Mouse (Mus musculus) fibroblast of lung, adult 2 months (primary cell): ENCODE data around the gene Sod2.
"Not testable (repeated sequence)": the region's sequence is repeated elsewhere in the genome, so short reads cannot be mapped to it uniquely, and the experiment has no call there.

ENCODE experiments used
- DNase-seq: peaks from one replicate; pipeline ENCODE4 v3.0.0-alpha.2; 2011; ENCODE audit warnings: low read depth

Sod2 gene

GRCm38 (mm10) chr17:13006546-13006945 is at the start of gene Sod2:
Sod2 (plus strand) TSS chr17:13006846.
- not testable (repeated sequence) for DNase-seq

- not testable (repeated sequence) for DNase-seq
Measured at GRCm38 (mm10) chr17:12959377-12959776, 47.3 kb upstream of the Sod2 start.

GRCm38 (mm10) chr17:12960331-12960873 is 46.2 kb upstream of the Sod2 start, which contains the start of gene Acat2:
Acat2 (minus strand) TSS chr17:12960747.
- DNase-seq = peak; percentile 88

GRCm38 (mm10) chr17:12963476-12963875 is 43.2 kb upstream of the Sod2 start:
- DNase-seq = no peak

- no peak for DNase-seq
Measured at GRCm38 (mm10) chr17:12967173-12967572, 39.5 kb upstream of the Sod2 start.

GRCm38 (mm10) chr17:12973851-12974250 is 32.8 kb upstream of the Sod2 start:
- DNase-seq = no peak

GRCm38 (mm10) chr17:12978546-12978945 is 28.1 kb upstream of the Sod2 start:
- no peak for DNase-seq

- no peak for DNase-seq
Measured at GRCm38 (mm10) chr17:12983988-12984387, 22.7 kb upstream of the Sod2 start.

- DNase-seq = not testable (repeated sequence)
Measured at GRCm38 (mm10) chr17:12988096-12988495, 18.6 kb upstream of the Sod2 start.

- DNase-seq = no peak
Measured at GRCm38 (mm10) chr17:12990567-12991145, 16.0 kb upstream of the Sod2 start.

- no peak for DNase-seq
Measured at GRCm38 (mm10) chr17:12991194-12991634, 15.4 kb upstream of the Sod2 start.

- DNase-seq = peak; percentile 22
Measured at GRCm38 (mm10) chr17:12991635-12992358, 14.8 kb upstream of the Sod2 start.

- peak; percentile 90 for DNase-seq
Measured at GRCm38 (mm10) chr17:12992470-12992991, 14.1 kb upstream of the Sod2 start.

GRCm38 (mm10) chr17:12994069-12994468 is 12.6 kb upstream of the Sod2 start, which contains the start of gene Wtap:
Wtap (minus strand) TSS chr17:12994169.
- DNase-seq = no peak

- DNase-seq = peak; percentile 37
Measured at GRCm38 (mm10) chr17:12996345-12996744, 10.3 kb upstream of the Sod2 start.

GRCm38 (mm10) chr17:12997890-12998289 is 8.8 kb upstream of the Sod2 start:
- no peak for DNase-seq

- no peak for DNase-seq
Measured at GRCm38 (mm10) chr17:12999069-12999468, 7.6 kb upstream of the Sod2 start.

GRCm38 (mm10) chr17:13002243-13002642 is 4.4 kb upstream of the Sod2 start:
- DNase-seq = not testable (repeated sequence)

GRCm38 (mm10) chr17:13004436-13004835 is 2.2 kb upstream of the Sod2 start:
- DNase-seq = not testable (repeated sequence)

- DNase-seq = no peak
Measured at GRCm38 (mm10) chr17:13006984-13007383, 338 bp downstream of the Sod2 start.

- DNase-seq = peak; percentile 87
Measured at GRCm38 (mm10) chr17:13007730-13008425, 1.2 kb downstream of the Sod2 start.

- no peak for DNase-seq
Measured at GRCm38 (mm10) chr17:13008528-13008927, 1.9 kb downstream of the Sod2 start.
